Mouse (Mus musculus) megakaryocyte, embryonic 14.5 days (primary cell): ENCODE results near the gene Grap.

Experiments
- FLI1 ChIP-seq: IDR thresholded peaks from 2 replicates; pipeline ENCODE4 v1.6.1; 2012; ENCODE audit warnings: low read length, inconsistent platforms, mixed read lengths
- GATA1 ChIP-seq: IDR thresholded peaks from 3 replicates; pipeline ENCODE4 v1.6.1; 2012; ENCODE audit warnings: mixed read lengths, low read length, inconsistent platforms, borderline replicate concordance

- no peak for TF ChIP-seq GATA1
- TF ChIP-seq FLI1 = no peak
Observed at GRCm38 (mm10) chr11:61629621-61630020, 23.4 kb upstream of the Grap start.
